ENCODE assay signal across 9 mouse cellular contexts in the genomic region with DNA sequence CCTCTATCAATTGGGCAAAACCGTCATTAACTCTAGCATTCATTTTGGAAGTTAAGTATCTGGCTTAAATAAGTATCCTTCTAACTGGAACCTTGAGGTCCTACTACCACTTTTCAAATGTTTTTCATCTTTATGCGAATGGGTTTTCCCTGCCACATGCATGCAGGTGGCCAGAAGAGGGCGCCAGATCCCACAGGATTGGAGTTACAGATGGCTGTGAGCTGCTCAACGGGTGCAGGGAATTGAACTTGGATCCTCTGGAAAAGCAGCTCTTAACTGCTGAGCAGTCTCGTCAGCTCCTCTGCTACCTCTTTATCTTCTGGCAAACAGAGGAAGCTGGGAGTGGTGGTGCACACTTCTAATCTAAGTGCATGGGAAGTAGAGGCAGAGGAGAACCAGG. TPM values are rescaled to one million over a fixed set of nuclear protein-coding genes. Genes with fewer than 3 reads are reported as not detected.
DNase-seq lines count a peak whose midpoint lies in the region; ATAC-seq lines count a peak whose summit lies in the region.
"Had no signal": no experiment of that assay in that cellular context is flagged by ENCODE, and none has a peak within 500 bp of the region (broad histone marks: within the 10 kb centered on the region; RNA-seq: fewer than 3 reads in every experiment).

No protein-coding gene starts in this region.

- no peak overlapping the region for H3K27ac ChIP-seq in limb, embryonic 11.5 days (replicated peaks; ENCODE audit: low read depth, low read length)
- no peak overlapping the region for H3K27ac ChIP-seq in heart, embryonic 12.5 days (ENCODE audit: poor library complexity, severe bottlenecking)
- H3K27ac ChIP-seq: lung, embryonic 15.5 days had no signal

- H3K27me3 ChIP-seq in limb, embryonic 11.5 days (ENCODE audit: control insufficient read depth, insufficient read depth, low read length): no peaks in the 10 kb centered on the region
- H3K27me3 ChIP-seq in heart, embryonic 12.5 days (replicated peaks): no peaks in the 10 kb centered on the region
- H3K27me3 ChIP-seq: lung, embryonic 15.5 days had no signal

- no peak overlapping the region for H3K4me2 ChIP-seq in limb, embryonic 11.5 days (ENCODE audit: low read depth, severe bottlenecking)
- no peak overlapping the region for H3K4me2 ChIP-seq in heart, embryonic 12.5 days
- H3K4me2 ChIP-seq: lung, embryonic 15.5 days had no signal

- no peaks in the 10 kb centered on the region for H3K9me3 ChIP-seq in limb, embryonic 11.5 days (ENCODE audit: control insufficient read depth, low read length)
- H3K9me3 ChIP-seq in heart, embryonic 12.5 days (replicated peaks): no peaks in the 10 kb centered on the region
- H3K9me3 ChIP-seq: lung, embryonic 15.5 days had no signal

- no peaks in the 10 kb centered on the region for H3K4me1 ChIP-seq in limb, embryonic 11.5 days (ENCODE audit: control insufficient read depth, insufficient read depth, low read length)
- no peaks in the 10 kb centered on the region for H3K4me1 ChIP-seq in heart, embryonic 12.5 days (replicated peaks)

- no peak overlapping the region for H3K4me3 ChIP-seq in limb, embryonic 11.5 days (ENCODE audit: low read depth, low read length)
- no peak overlapping the region for H3K4me3 ChIP-seq in heart, embryonic 12.5 days
- H3K4me3 ChIP-seq: lung, embryonic 15.5 days had no signal

- H3K9ac ChIP-seq in limb, embryonic 11.5 days (ENCODE audit: low read length): no peak overlapping the region
- no peak overlapping the region for H3K9ac ChIP-seq in heart, embryonic 12.5 days
- H3K9ac ChIP-seq: lung, embryonic 15.5 days had no signal

- peak; percentile 57 for DNase-seq in embryo, embryonic 10 days (ENCODE audit: low spot score)
- DNase-seq in embryo, embryonic 9.5 days (ENCODE audit: extremely low spot score): no peak
- DNase-seq in right cerebral cortex, postnatal 14 days: peak; percentile 51
- DNase-seq in right cerebral cortex, postnatal 36 days (ENCODE audit: low spot score in 2 of 2): no peak
- peak; percentile 63 for DNase-seq in limb, embryonic 11.5 days (ENCODE audit: low spot score)
- peak; percentile 77 for DNase-seq in thymus, postnatal 14 days
- DNase-seq in neural tube, embryonic 10.5 days (ENCODE audit: extremely low spot score, low spot score): no peak

- ATAC-seq in limb, embryonic 11.5 days (ENCODE audit: insufficient number of reproducible peaks, low FRiP score, low TSS enrichment, low read depth): no peak
- ATAC-seq in heart, embryonic 12.5 days (ENCODE audit: insufficient number of reproducible peaks, low FRiP score): no peak

- 49% methylated on average over 5 of the region's 5 CpGs for WGBS in limb, embryonic 11.5 days
- WGBS in heart, embryonic 12.5 days: 45% methylated on average over 5 of the region's 5 CpGs

- no peaks in the 10 kb centered on the region for H3K36me3 ChIP-seq in limb, embryonic 11.5 days (ENCODE audit: control insufficient read depth, insufficient read depth, low read length)
- no peaks in the 10 kb centered on the region for H3K36me3 ChIP-seq in heart, embryonic 12.5 days
- H3K36me3 ChIP-seq: lung, embryonic 15.5 days had no signal

RNA-seq across cellular contexts. Expression of gene Rnf26, which starts 5.7 kb away (rescaled TPM):
- polyA plus RNA-seq in limb, embryonic 11.5 days (2014; fragmentation: Nextera tagmentation; extraction: Ambion mirVana): 76.6 and 77.3 TPM in 2 replicates
- polyA plus RNA-seq in heart, embryonic 12.5 days (2016; fragmentation: Nextera tagmentation; extraction: Ambion mirVana): 48.4 and 51.3 TPM in 2 replicates

RNA-seq across cellular contexts. Expression of gene Gm49380, which starts 5.7 kb away (rescaled TPM):
- 0.10 TPM in 1 of 2 replicates, not detected in the other for polyA plus RNA-seq in limb, embryonic 11.5 days (2014; fragmentation: Nextera tagmentation; extraction: Ambion mirVana)
- polyA plus RNA-seq in heart, embryonic 12.5 days (2016; fragmentation: Nextera tagmentation; extraction: Ambion mirVana): 0.20 TPM in 1 of 2 replicates, not detected in the other

RNA-seq across cellular contexts. Expression of gene C1qtnf5, which starts 12.0 kb away (rescaled TPM):
- 0.40 and 0.45 TPM in 2 replicates for polyA plus RNA-seq in limb, embryonic 11.5 days (2014; fragmentation: Nextera tagmentation; extraction: Ambion mirVana)
- 0.67 and 1.1 TPM in 2 replicates for polyA plus RNA-seq in heart, embryonic 12.5 days (2016; fragmentation: Nextera tagmentation; extraction: Ambion mirVana)

RNA-seq across cellular contexts. Expression of gene Mcam, which starts 15.3 kb away (rescaled TPM):
- 12.7 and 13.4 TPM in 2 replicates for polyA plus RNA-seq in limb, embryonic 11.5 days (2014; fragmentation: Nextera tagmentation; extraction: Ambion mirVana)
- polyA plus RNA-seq in heart, embryonic 12.5 days (2016; fragmentation: Nextera tagmentation; extraction: Ambion mirVana): 129 and 130 TPM in 2 replicates

RNA-seq across cellular contexts. Expression of gene Mfrp, which starts 17.5 kb away (rescaled TPM):
- polyA plus RNA-seq in limb, embryonic 11.5 days (2014; fragmentation: Nextera tagmentation; extraction: Ambion mirVana): 0.13 TPM in 1 of 2 replicates, not detected in the other
- polyA plus RNA-seq in heart, embryonic 12.5 days (2016; fragmentation: Nextera tagmentation; extraction: Ambion mirVana): not detected in 2 replicates

Comparison
In these comparisons a context has a peak if more than half of its experiments do, and no peak if none do; other contexts are left out.
1. DNase-seq: peak in embryo, embryonic 10 days (single experiment), right cerebral cortex, postnatal 14 days (single experiment), limb, embryonic 11.5 days (single experiment) and thymus, postnatal 14 days (single experiment); none in embryo, embryonic 9.5 days (single experiment), right cerebral cortex, postnatal 36 days (0 of 2) and neural tube, embryonic 10.5 days (single experiment).